Mouse (Mus musculus) lung, postnatal 25 days (tissue): ENCODE measurements around the gene Olfr1238.

Source experiments
- DNase-seq: peaks from one replicate; pipeline ENCODE4 v3.0.0; 2022; ENCODE audit warnings: low spot score

The Olfr1238 gene

GRCm38 (mm10) chr2:89409576-89409975, at the start of gene Olfr1238:
TSS of gene Olfr1238 (minus strand) at chr2:89409676.
- DNase-seq: no peak

GRCm38 (mm10) chr2:89442900-89443299, 33.4 kb upstream of the Olfr1238 start, which contains the start of gene Olfr1240:
TSS of gene Olfr1240 (minus strand) at chr2:89443000.
- DNase-seq: no peak

GRCm38 (mm10) chr2:89420307-89420706, 10.8 kb upstream of the Olfr1238 start, which contains the start of gene Olfr1239:
TSS of gene Olfr1239 (minus strand) at chr2:89420407.
- no peak for DNase-seq

GRCm38 (mm10) chr2:89414557-89414956, 5.1 kb upstream of the Olfr1238 start:
- no peak for DNase-seq

GRCm38 (mm10) chr2:89400882-89401281, 8.6 kb downstream of the Olfr1238 start:
- DNase-seq: no peak

GRCm38 (mm10) chr2:89364765-89365164, 44.7 kb downstream of the Olfr1238 start, which contains the start of gene Olfr1234:
TSS of gene Olfr1234 (minus strand) at chr2:89364865.
- DNase-seq: no peak
